Mouse (Mus musculus): ENCODE data around the gene Dusp3.

DNA sequence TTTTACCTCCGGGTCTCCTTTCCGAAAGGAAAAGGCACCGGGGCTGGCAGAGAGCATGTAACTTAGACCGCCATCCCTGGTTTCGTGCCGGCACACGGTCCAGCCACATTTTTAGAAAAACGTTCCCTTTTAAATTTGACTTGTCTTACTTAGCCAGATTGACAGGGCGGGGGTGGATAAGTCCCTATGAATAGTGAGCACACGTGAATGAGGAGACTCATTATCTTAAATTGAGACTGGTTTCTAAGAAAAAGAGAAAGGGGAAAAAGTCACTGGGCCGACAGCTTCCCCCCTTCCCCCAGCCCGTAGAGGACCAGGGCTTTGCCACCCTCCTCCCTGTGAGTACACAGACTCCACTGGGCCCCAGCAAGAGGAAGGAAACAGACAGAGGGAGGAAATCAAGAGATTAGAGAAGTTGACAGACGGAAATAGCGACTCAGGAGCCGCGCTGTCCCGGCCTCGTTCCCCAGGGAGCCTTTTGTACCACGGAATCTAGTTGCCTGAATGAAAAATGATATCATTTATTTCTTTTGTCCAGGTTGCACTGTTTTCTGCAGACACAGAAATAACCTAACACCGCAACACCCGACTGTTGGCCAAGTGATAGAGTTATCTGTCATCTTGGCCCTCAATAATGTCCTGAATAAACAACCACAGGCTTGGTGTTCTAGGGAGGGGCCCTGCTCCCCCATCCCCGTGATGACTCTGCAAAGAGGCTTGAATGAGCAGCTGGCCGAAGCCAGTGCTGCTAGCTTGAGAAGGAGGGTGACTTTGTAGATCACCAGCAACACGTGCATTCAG, 34.1 kb downstream of the Dusp3 start:
- TF ChIP-seq POLR2A (IDR thresholded peaks at IDR 0.05; ENCODE audit: low read depth, low read length) (no peak), CTCF (IDR thresholded peaks at IDR 0.05; ENCODE audit: borderline replicate concordance, insufficient read depth, low read length) (no peak)
